Mouse (Mus musculus): ENCODE measurements around the gene Blm.
"Not testable (repeated sequence)": the region's sequence is repeated elsewhere in the genome, so short reads cannot be mapped to it uniquely, and the experiment has no call there.

Gene Blm

DNA sequence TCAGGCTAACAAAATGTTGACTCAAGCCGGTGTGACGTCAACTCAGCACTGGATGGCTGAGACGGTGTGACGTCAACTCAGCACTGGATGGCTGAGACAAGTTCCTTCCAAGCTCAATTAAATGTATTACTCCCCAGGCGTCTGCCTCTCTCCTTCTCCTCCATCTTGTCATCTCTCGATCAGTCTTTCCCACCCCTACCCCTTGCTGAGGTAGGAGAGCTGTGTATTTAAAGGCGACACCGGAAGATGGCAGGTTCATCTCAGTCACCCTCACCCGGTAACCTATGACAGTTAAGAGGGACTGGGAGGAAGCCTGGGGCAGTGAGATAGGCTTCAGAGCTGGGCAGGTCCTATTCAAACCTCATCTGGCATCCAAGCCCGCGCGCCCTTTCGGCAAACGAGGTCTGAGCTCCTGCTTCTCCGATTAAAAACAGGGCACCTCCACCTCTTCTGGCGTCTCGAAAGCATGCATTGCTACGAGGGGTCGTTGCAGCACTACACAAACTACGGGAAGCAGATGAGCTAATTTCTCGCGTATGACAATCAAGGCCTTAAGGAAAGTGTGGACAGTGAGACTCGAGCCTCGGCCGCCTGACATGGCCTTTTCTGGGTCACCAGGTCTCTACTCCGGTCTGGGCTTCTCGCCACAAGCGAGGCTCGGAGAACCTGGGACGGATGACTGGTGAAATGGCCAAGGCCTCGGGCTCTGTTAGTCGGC is 469 bp downstream of the Blm start:
- DNase-seq (ENCODE audit: low read depth, low spot score), result no peak

DNA sequence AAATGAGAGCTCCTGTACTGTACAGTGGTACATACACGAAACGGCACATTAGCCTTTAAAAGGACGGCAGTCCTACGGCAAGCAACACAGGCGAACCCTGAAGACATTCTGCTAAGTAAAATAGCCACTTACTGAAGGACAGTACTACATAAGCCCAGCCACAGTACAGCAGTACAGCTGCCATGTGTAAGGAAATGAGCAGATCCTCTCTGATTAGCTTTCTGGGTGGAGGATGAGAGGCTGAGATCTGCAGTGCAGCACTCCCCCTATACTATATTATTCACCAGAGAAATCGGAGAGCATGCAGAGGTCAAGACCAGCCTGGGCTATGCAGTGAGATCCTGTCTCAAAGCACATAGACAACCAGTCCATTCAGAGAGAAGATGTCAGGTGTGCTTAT is 3.8 kb downstream of the Blm start:
- DNase-seq (ENCODE audit: low read depth, low spot score), result no peak

DNA sequence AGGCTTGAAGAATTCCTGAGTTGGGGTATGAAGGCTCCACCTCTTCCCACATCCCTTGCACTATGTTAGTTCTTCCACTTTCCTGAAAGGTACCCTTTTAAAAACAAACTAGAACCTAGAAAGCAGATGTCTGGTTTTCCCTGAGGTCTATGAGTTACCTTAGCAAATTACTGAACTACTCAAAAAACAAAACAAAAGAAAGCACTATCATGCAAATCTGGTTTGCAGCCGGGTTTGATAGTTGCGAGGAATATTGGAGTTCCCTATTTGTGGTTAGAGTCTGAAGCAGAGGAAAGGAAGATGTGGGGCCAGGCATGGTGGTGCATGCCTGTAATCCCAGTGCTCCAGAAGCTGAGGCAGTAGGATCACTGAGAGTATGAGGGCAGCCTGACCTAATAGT is 4.3 kb downstream of the Blm start:
- no peak for DNase-seq (ENCODE audit: low read depth, low spot score)

DNA sequence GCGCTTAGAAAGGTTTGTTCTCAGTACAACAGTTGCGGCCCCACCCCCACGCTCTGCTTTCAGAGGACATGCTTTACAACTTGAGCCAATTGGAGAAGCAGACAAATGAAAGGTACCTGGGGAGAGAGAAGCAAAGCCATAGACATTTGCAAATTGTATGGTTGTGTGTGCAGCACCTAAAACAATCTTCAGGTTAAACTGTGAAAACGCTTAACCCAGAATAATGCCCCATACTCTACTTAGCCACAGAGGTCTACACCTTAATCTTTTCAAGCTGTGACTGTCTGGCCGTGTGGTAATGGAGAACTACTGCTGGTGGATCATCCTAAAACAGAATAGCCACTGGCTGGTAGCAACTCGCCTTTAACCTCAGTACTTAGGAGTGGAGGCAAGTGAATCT is 8.2 kb downstream of the Blm start:
- DNase-seq (ENCODE audit: low read depth, low spot score), result no peak

DNA sequence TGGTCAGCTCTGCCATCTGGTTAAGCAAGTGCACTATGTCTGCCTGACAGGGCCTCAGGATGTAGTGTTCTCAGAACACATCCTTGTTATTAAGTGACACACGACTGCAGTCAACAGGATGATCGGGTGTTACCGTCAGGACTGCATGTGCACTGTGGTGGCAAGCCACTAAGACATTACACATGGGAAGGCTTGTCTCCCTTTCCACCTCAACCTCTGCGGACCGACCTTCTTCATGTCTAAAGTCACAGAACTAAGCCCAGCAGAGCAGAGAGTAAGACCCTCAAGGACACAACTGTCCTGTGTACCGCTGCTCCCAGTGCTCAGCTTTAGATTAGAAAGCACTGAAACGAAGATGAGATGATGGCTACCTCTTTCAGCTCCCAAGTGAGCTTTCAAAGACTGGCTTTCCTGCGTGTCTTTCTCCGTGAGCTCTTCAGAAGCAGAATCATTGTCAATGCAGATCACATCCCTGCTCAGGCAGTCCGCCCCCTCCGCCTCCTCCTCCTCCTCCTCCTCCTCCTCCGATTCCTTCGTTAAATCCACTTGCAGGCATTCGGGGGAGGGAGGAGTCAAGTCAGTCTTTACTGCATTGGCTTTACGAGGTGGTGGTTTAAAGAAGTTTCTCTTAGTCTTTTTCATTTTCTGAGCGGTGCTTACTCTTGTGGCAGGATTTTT is 22.4 kb downstream of the Blm start:
- no peak for DNase-seq (ENCODE audit: low read depth, low spot score)

DNA sequence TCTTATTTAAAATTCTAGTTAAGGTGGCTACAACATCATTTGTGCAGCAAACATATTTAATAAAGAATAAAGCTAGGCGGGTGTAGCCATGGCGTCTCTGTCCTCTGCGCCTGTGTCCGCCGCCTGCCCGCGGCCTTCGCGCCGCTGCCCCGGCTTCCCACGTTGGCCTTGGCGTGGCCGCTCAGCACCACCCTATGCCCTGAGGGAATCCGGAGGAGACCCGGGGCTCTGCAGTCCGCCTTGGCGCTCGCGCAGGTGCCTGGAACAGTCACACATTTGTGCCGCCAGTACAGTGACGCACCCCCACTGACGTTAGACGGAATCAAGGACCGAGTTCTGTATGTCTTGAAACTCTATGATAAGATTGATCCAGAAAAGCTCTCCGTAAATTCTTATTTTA is 27.2 kb downstream of the Blm start:
- not testable (repeated sequence) for DNase-seq (ENCODE audit: low read depth, low spot score)

DNA sequence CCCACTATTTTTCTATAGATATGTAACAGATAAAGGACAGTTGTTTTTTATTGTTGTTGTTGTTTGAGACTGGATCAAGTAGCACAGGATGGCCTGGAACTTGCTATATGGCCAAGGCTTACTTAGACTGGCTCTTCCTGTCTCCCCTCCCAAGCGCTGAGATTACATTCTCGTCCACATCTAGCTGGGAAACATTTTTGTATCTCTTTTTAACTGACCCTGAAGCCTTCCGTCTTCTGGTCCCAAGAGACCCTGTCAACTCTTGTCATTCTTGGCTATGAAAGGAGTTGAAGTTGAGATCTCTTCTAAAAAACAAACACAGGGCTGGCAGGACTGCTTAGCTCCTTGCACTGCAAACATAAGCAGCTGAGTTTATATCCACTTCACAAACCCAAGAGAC is 28.9 kb downstream of the Blm start:
- no peak for DNase-seq (ENCODE audit: low read depth, low spot score)

DNA sequence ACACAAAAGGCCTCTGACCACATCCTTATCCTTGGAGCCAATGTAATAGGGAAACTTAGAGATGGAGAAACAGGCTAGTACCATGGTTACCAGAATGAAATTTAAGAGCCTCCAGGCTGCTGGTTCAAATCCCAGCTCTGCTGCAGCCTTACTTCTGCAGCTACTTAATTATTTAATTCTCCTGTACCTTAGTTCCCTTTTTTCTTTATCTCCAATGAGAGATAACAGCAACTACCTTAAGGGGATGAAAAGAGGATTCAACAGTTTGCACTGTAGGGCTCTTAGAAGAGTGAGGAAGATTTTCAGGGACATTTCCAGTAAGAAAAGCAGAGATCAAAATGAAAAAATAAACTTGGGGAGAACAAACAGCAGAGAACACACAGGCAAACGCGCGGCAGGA is 30.0 kb downstream of the Blm start:
- DNase-seq (ENCODE audit: low read depth, low spot score), result no peak

DNA sequence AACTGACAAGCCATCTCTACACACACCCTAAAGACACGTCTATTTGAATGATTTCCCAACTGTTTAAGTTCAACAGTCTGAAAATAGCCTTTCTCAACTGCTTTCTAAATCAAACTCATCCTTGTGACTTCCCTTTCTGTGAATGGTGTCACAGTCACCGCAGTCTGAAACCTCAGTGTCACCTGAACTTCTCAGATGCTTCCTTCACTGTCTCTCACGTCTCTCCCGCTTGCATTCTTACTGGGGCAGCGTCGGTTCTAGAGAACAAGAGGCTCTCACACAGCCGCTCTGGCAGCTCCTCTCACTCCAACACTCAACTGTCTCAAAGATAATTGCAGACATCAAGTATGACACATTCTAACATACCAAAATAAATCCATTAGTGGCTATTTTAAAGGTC is 33.9 kb downstream of the Blm start:
- no peak for DNase-seq (ENCODE audit: low read depth, low spot score)

DNA sequence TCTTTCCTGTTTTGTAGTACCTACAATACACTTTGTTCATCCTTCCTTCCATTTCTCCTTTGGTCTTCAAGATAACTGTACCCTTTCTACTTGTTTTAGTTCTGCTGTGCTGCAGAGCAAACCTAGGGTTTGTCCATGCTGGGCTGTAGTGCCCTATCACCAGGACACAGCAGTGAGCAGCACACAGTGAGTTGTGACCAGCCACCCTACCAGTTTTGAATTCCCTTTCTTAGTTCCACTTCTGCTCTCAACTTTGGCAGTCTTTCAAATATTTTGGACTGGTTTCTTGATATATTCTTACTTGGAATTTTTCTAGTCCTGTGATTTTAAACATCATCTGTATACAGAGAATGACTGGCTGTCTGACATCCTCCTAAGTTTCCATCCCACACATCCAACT is 34.8 kb downstream of the Blm start:
- no peak for DNase-seq (ENCODE audit: low read depth, low spot score)

DNA sequence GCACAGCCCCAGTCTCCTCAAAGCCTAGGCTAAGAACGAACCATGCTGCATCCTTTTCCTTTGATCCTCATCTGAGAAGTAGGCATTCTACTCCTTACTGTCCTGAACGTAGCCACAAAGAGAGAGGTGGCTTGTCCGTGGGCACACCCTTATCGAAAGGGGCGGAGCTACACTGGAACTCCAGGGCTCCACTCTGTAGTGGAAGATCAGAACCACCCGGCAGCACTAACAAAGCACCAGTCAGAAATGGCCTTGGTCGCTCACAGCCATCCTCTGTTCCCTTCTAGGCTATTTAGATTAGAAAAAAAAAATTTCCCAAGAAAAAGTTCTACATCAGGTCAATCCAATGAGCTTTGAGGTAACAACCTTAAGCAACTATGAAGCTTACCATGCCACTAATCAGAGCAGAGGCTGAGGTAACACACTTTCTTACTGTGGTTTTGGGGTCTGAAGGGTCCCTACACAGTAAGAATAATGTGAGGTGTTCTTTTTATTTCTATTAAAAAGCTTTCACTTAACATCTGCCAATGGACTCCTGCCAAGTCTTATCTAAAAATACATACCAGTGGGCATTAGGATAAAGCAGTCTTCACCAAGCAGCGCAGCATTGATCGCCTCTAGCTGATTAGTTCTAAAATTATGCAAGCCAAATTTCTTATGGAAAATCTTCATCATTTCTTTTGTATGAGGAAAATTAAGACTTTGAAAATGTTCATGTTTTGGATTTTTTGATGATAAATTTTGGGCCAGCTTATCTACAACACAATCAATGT is 35.5 kb downstream of the Blm start:
- no peak for DNase-seq (ENCODE audit: low read depth, low spot score)

DNA sequence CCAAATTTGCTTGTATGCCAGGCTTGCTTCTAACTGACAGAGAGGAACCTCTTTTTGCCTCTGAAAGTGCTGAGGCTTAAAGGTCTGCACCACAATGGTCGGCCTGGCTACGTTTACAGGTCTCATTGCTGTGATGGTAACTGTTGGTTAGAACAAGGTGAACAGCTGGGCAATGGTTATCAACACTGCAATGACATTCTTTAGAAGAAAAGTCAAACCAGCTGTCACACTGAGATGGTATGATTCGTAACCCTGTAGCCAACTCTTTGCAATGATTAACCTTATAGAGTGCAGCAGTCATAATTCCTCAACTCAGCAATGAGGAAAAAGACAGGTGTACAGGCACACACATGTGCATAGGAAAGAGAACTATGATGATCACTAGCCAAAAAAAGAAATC is 38.3 kb downstream of the Blm start:
- DNase-seq (ENCODE audit: low read depth, low spot score), result no peak

DNA sequence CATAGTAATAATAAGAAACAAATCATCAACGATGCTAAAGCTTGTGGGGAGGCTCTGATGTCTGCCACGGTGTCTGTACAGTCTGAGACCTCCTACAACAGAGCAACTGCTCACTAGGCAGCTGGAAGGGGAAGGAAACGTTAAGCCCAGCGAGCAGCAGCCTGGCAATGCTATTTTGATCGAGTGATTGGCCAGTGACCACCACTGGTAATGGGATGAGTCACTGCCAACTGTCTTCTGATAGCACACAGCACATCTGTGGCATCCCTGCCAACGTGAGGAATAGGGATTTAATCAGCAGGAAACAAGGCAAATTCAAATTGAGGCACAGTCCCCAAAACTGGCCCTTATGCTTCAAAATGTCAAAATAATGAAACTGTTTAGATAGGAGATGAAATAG is 39.7 kb downstream of the Blm start:
- no peak for DNase-seq (ENCODE audit: low read depth, low spot score)

DNA sequence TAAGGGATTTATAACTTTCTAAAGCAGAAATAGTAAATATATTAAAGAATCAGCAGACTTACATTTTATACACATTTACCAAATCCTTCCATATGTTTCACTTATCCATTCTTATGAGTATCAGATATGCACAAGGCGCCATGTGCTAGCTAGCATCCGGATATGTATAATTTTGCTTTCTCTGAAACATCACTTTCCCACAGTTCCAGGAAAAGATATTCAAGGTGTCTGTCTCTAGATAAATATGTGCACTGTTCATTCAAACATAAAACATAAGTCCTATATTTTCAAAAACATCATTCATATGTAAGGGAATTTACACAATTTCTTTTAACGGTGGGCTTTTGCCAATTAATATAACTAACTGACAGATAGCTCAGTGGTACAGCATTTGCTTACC is 42.9 kb downstream of the Blm start:
- no peak for DNase-seq (ENCODE audit: low read depth, low spot score)

DNA sequence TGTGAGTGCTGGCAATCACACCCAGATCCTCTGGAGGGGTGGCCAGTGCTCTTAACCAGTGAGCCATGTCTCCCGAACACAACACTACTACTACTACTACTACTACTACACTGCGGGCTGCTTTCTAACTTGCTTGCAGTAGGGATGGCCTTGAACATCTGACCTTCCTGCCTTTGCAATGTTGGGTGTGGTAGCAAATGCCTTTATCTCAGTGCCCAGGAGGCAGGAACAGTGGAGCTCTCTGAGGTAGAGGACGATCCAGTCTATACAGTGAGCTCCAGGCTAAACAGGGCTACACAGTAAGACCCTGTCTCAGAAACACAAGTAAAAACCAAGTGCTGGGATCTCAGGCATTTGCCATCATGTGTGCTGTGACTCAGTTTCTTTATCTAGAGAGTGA is 43.8 kb downstream of the Blm start:
- no peak for DNase-seq (ENCODE audit: low read depth, low spot score)

DNA sequence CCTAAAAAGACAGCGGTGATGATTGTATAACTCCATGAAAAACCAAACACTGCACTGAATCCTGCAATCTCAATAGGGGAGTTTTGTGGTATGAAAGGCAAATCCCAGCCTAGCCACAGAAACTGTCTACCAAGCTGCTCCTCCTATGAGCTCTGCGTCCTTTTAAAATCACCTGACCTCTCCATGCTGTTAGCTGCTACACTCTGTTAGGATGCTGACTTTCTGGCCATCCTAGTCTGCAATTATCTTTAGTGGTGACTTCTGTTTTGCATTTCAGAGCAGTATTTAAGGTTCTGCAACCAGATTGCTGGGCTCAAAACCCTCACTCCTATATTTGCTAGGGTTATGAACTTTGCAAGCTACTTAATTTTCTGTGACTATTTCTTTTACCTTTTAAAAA is 44.6 kb downstream of the Blm start:
- DNase-seq (ENCODE audit: low read depth, low spot score), result no peak

DNA sequence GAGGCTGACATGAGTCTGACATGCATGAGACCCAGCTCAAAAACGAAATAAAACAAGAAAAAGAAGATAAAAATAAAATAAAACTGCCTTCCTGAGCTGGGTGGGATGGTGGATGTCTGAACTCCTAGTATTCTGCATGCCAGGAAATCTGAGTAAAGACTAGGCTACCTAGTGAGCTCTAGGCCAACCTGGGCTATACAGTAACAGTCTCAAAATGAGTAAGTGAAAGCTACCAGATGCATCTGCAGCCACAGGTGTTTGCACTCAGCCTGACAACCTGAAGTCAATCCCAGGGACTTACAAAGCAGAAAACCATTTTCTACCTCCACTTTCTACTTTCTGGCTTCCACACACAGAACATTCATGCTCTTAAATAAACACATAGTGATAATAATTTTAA is 45.5 kb downstream of the Blm start:
- DNase-seq (ENCODE audit: low read depth, low spot score), result no peak

DNA sequence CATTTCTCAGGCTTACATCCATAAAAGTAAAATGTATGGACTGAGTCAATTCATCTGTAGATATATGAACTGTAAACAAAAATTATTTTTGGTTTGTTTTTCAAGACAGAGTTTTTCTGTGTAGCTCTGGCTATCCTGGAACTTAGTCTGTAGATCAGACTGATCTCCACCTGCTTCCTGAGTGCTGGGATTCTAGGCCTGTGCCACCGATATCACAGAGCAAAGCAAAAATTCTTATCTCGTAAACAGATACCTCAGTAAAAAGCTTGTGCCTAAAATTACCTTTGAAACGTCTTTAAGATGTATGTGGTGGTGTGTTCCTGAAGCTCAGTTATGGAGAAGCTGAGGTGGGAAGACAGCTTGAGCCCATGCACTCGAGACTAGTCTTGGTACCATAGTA is 47.7 kb downstream of the Blm start:
- DNase-seq (ENCODE audit: low read depth, low spot score), result no peak

DNA sequence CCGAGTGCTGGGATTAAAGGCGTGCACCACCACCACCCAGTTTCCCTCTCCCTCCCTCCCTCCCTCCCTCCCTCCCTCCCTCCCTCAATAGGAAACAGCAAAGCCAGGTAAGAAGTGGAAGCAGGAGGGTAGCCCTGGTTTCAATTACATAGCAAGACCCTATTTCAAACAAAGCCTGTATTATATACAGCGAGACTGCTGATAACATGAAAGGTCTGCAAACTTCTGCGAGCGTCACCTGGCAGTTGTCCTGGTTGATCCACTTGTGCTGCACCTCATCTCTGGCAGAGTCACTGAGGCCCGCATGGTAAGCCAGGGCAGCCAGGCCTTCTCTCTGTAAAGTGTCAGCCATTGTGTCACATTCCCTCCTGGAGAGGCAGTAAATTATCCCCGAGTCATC is 54.8 kb downstream of the Blm start:
- no peak for DNase-seq (ENCODE audit: low read depth, low spot score)

DNA sequence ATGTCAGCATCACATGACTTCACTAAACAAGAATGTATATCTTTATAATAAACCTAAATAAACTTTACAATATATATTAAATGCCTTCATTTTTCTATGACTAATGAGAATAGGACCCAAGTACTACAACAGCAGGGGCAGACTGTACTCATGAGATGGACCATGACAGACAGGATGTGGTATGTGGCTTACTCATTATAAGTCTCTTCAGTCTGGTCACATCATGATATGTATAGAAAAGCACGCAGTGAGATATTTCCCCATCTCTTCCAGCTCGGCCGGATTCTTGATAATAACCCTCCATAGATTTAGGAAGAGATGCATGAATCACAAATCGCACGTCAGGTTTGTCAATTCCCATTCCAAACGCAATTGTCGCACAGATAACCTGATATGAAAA is 61.1 kb downstream of the Blm start:
- DNase-seq (ENCODE audit: low read depth, low spot score), result no peak

DNA sequence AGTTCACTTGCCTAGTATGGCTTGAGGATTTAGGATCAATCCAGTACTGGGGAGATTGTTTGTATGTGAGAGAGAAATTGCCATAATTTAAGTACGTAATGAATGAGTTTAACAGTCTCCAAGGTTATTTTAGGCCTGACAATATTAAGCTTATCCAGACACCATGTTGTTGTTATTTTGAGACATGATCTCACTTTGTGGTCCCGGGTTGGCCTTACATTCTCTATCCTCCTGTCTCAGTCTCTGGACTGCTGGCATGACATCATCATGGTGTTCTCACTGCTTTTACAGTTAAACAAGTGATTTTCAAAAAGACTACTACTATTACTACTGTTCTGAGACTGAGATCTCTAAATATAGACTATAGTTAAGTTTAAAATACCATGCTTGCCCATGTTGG is 66.1 kb downstream of the Blm start:
- no peak for DNase-seq (ENCODE audit: low read depth, low spot score)

DNA sequence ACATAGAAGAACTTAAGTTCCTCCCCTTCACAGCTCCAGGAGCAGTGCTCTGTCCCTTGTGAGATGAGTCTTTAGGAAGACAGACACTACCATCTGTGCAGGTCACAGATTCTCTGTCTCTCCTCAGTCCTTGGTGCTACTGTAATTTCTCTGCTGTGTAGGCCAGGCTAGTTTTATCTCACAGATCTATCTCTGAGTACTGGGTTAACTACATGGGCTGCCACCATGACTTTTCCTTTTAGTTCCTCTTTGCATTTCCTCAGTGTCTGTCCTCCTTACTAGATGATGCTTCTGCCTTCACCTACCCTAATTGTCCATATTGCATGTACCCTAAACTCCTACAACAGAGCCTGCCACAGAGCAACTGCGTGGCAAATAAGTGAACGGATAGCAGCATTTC is 67.6 kb downstream of the Blm start:
- DNase-seq (ENCODE audit: low read depth, low spot score), result no peak

DNA sequence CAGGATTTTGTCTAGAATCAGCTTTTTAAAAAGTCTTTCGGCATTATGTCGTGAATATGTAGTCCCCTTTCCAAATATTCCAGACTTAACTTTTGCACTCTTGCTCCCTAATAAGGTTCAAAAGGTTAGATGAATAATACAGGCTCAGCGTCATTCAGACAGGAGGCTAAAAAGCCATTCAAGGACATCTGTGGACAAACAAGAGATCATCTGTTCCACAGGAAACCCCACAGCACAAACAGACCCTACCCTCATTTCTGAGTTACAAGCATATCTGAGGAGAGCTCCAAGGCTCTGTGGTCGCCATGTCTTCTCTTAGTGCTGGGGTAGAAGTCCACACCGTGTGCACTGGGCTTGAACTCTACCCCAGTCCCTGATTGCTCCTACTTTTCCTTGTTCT is 70.1 kb downstream of the Blm start:
- DNase-seq (ENCODE audit: low read depth, low spot score), result no peak
